Mouse (Mus musculus) B cell, adult 67 days (primary cell): Measurements from ENCODE around the gene Dpm2. TPM values are rescaled to one million over a fixed set of nuclear protein-coding genes. Genes with fewer than 3 reads are reported as not detected.

Experiments used
- total RNA-seq, 2 experiments: library from RNA; stranded (reverse); gene quantifications; 4 replicates each; pipeline ENCODE4 v1.2.4; 2023

Dpm2 gene
- total RNA-seq: 10 to 100 TPM; 63.0 to 66.8 TPM

GRCm38 (mm10) chr2:32570698-32571494 lies at the start of gene Dpm2:
Dpm2 (plus strand) TSS chr2:32570858.

GRCm38 (mm10) chr2:32534733-32535471 lies 35.8 kb upstream of the Dpm2 start, which contains the start of gene Fam102a:
Fam102a (plus strand) TSS chr2:32535332.

GRCm38 (mm10) chr2:32574497-32574896 lies 3.8 kb downstream of the Dpm2 start, which contains the start of gene Pip5kl1:
Pip5kl1 (plus strand) TSS chr2:32574797.

GRCm38 (mm10) chr2:32575586-32576160 lies 5.0 kb downstream of the Dpm2 start, which contains the start of gene 9430097D07Rik:
9430097D07Rik (minus strand) TSS chr2:32575684.

DNA sequence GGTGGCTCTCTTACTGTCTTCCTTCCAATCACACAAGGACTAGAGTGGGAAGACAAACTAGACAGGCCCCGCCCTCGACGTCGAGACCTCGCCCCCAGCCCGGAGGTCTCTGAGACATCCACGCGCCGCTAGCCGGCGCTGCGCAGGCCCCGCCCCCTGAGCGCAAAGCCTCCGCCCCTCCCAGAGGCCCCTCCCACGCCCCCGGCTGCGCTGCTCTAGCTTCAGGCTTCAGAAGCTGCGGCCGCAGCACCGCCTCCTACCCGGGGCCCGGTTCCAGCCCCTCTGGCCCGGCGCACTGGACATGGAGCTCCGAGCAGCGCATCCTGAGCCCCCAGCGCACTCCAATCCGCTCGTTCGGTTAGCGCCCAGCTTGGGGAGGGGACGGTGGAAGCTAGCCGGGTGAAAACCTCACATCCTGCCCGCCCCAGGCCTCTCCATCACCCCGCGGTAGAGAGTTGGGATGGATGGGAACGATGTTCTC lies 16.3 kb downstream of the Dpm2 start, which contains the start of gene St6galnac4:
St6galnac4 (plus strand) TSS at position 225 of the 481 bp plus-strand sequence.

DNA sequence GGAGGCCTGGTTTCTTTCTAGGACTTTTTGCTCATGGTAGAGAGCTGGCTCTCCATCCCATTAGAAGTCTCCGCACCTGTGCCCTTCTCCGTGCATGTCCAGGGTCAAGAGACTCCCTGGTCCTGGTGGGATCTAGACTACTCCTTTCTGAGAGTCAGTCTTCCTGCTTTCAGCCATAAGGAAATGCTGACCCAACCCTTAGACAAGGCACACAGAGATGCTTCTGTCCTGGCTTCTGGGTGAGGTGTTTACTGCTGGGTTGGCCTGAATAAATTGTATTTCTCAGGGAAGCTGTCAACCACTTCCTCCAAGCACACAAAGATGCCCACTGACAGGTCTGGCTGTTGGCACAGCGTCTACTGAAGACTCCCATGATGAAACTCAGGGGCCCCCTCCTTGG lies 28.8 kb downstream of the Dpm2 start, which contains the start of gene St6galnac6:
St6galnac6 (plus strand) TSS at position 301 of the 400 bp plus-strand sequence.

GRCm38 (mm10) chr2:32621517-32621859 lies 50.8 kb downstream of the Dpm2 start, which contains the start of gene Ak1:
Ak1 (plus strand) TSS chr2:32621758.

Other genes with a start within 250 kb of the Dpm2 start
- gene Ciz1, start 218.5 kb upstream of the Dpm2 start, total RNA-seq: 100 to 1,000 TPM; 134 to 162 TPM
- not detected for gene Dnm1, start 217.5 kb upstream of the Dpm2 start, total RNA-seq
- 10 to 100 TPM; 45.5 to 54.0 TPM for gene 1110008P14Rik, start 188.9 kb upstream of the Dpm2 start, total RNA-seq
- gene Lcn2, start 182.6 kb upstream of the Dpm2 start, total RNA-seq: 1 to 10 TPM; 1.7 to 2.3 TPM
- 10 to 100 TPM; 11.4 to 15.6 TPM for gene Ptges2, start 175.0 kb upstream of the Dpm2 start, total RNA-seq
- 1 to 10 TPM; 3.9 to 5.5 TPM for gene Naif1, start 120.4 kb upstream of the Dpm2 start, total RNA-seq
- gene Slc25a25, start 119.4 kb upstream of the Dpm2 start, total RNA-seq: 10 to 100 TPM; 34.2 to 43.0 TPM
- 10 to 100 TPM; 69.0 to 74.8 TPM for gene Fam102a, start 35.5 kb upstream of the Dpm2 start, total RNA-seq
- gene Pip5kl1, start 3.9 kb downstream of the Dpm2 start, total RNA-seq: under 1 TPM in 1 of 2 experiments, not detected in 1; 0.56 TPM
- not detected for gene 9430097D07Rik, start 4.8 kb downstream of the Dpm2 start, total RNA-seq
- 10 to 100 TPM; 59.7 to 63.9 TPM for gene St6galnac4, start 16.2 kb downstream of the Dpm2 start, total RNA-seq
- gene St6galnac6, start 28.9 kb downstream of the Dpm2 start, total RNA-seq: 10 to 100 TPM in 1 of 2 experiments, 1 to 10 TPM in 1; 6.3 to 10.6 TPM
- gene Ak1, start 50.9 kb downstream of the Dpm2 start, total RNA-seq: not detected
- under 1 TPM; 0.36 to 0.84 TPM for gene Eng, start 75.7 kb downstream of the Dpm2 start, total RNA-seq
- 10 to 100 TPM; 30.3 to 36.4 TPM for gene Fpgs, start 133.3 kb downstream of the Dpm2 start, total RNA-seq
- gene Cdk9, start 142.2 kb downstream of the Dpm2 start, total RNA-seq: 100 to 1,000 TPM; 160 to 188 TPM
- gene Sh2d3c, start 150.2 kb downstream of the Dpm2 start, total RNA-seq: 100 to 1,000 TPM; 113 to 116 TPM
- not detected for gene 6330409D20Rik, start 170.2 kb downstream of the Dpm2 start, total RNA-seq
- gene Tor2a, start 186.4 kb downstream of the Dpm2 start, total RNA-seq: 10 to 100 TPM; 35.6 to 37.1 TPM
- under 1 TPM in 1 of 2 experiments, not detected in 1; 0.15 TPM for gene Ttc16, start 204.8 kb downstream of the Dpm2 start, total RNA-seq
- gene Ptrh1, start 204.9 kb downstream of the Dpm2 start, total RNA-seq: 1 to 10 TPM; 2.5 to 3.8 TPM
- gene Cfap157, start 213.6 kb downstream of the Dpm2 start, total RNA-seq: not detected